In the genomic region with DNA sequence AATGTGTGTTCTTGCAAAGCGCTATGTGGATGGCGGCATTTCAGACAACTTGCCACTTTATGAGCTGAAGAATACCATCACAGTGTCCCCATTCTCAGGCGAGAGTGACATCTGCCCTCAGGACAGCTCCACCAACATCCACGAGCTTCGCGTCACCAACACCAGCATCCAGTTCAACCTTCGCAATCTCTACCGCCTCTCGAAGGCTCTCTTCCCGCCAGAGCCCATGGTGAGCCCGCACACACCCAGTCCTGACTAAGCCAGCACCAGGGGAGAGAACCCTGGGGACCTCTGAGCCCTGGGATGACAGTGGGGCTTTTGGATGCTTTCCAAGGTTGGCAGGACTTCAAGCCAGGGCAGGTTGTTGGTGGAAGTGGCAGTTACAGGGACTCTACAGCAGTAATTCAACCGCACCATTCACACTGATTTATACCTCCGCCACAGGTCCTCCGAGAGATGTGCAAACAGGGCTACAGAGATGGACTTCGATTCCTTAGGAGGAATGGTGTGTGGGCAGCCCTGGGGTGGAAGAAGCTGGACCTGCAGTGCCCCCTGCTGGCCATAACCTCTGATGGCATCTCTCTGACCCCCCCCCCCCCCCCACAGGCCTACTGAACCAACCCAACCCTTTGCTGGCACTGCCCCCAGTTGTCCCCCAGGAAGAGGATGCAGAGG, we compare ENCODE assay signal across 8 mouse cellular contexts. TPM values are rescaled to one million over a fixed set of nuclear protein-coding genes. Genes with fewer than 3 reads are reported as not detected.
DNase-seq lines count a peak whose midpoint lies in the region; ATAC-seq and TF ChIP-seq lines count a peak whose summit lies in the region.

No protein-coding gene starts in this region.

- H3K27me3 ChIP-seq in hindbrain, embryonic 10.5 days (ENCODE audit: insufficient read depth, poor library complexity, severe bottlenecking): peaks cover 66% of the 10 kb centered on the region
- H3K27me3 ChIP-seq in hindbrain, embryonic 12.5 days: peaks cover 62% of the 10 kb centered on the region

- H3K4me2 ChIP-seq in hindbrain, embryonic 12.5 days (replicated peaks): no peak overlapping the region

- no peak for TF ChIP-seq POLR2A in bone marrow, adult 2 months (IDR thresholded peaks at IDR 0.05; ENCODE audit: borderline replicate concordance, control insufficient read depth, low read depth, low read length)

- H3K9ac ChIP-seq in hindbrain, embryonic 12.5 days: no peak overlapping the region

- WGBS in hindbrain, embryonic 10.5 days: 79% methylated on average over 15 of the region's 15 CpGs
- WGBS in hindbrain, embryonic 12.5 days: 77% methylated on average over 15 of the region's 15 CpGs
- WGBS in bone marrow, adult 2 months: 78% methylated on average over 15 of the region's 15 CpGs

- peaks cover 55% of the 10 kb centered on the region for H3K4me1 ChIP-seq in hindbrain, embryonic 10.5 days (replicated peaks)
- H3K4me1 ChIP-seq in hindbrain, embryonic 12.5 days: peaks cover 27% of the 10 kb centered on the region
- peaks cover 7% of the 10 kb centered on the region; the same call in 1 of the 2 replicates for H3K4me1 ChIP-seq in bone marrow, adult 2 months (ENCODE audit: control insufficient read depth, insufficient read depth, low read length)

- H3K4me3 ChIP-seq in hindbrain, embryonic 10.5 days: no peak overlapping the region
- no peak overlapping the region for H3K4me3 ChIP-seq in hindbrain, embryonic 12.5 days
- H3K4me3 ChIP-seq in bone marrow, adult 2 months (replicated peaks; ENCODE audit: control insufficient read depth, low read depth, low read length): no peak overlapping the region

- peaks cover 21% of the 10 kb centered on the region for H3K36me3 ChIP-seq in hindbrain, embryonic 10.5 days
- peaks cover 4% of the 10 kb centered on the region; the same call in 1 of the 2 replicates for H3K36me3 ChIP-seq in hindbrain, embryonic 12.5 days

- no peaks in the 10 kb centered on the region for H3K9me3 ChIP-seq in hindbrain, embryonic 10.5 days
- no peaks in the 10 kb centered on the region for H3K9me3 ChIP-seq in hindbrain, embryonic 12.5 days (replicated peaks)

- DNase-seq in hindbrain, embryonic 10.5 days (ENCODE audit: low spot score): peak; percentile 55
- peak; percentile 69 for DNase-seq in CD4-positive helper T cell, adult 2 months (ENCODE audit: low read depth, low spot score)
- DNase-seq in kidney, postnatal 10 days: peak; percentile 76
- peak; percentile 70 for DNase-seq in retina, embryonic 14.5 days (ENCODE audit: low spot score)
- DNase-seq in layer of hippocampus, adult 11-12 months (ENCODE audit: low spot score): no peak
- no peak for DNase-seq in yolk sac, embryonic 10.5 days (ENCODE audit: low spot score)

- no peak overlapping the region for H3K27ac ChIP-seq in hindbrain, embryonic 10.5 days
- no peak overlapping the region for H3K27ac ChIP-seq in hindbrain, embryonic 12.5 days
- no peak overlapping the region for H3K27ac ChIP-seq in bone marrow, adult 2 months (ENCODE audit: control insufficient read depth, insufficient read depth, low read depth, low read length, poor library complexity)

- TF ChIP-seq CTCF in bone marrow, adult 2 months (IDR thresholded peaks at IDR 0.05; ENCODE audit: control insufficient read depth, insufficient read depth, low read length): peak; percentile 71

- no peak for ATAC-seq in hindbrain, embryonic 12.5 days (ENCODE audit: low FRiP score)

RNA-seq across cellular contexts. Expression of gene Cracr2b, which starts 2.8 kb away (rescaled TPM):
- 8.1 and 9.1 TPM in 2 replicates for polyA plus RNA-seq in hindbrain, embryonic 10.5 days (2016; fragmentation: Nextera tagmentation; extraction: Ambion mirVana)
- 7.7 and 8.9 TPM in 2 replicates for polyA plus RNA-seq in hindbrain, embryonic 12.5 days (2016; fragmentation: Nextera tagmentation; extraction: Ambion mirVana)
- polyA plus RNA-seq in bone marrow, adult 2 months (2011; ENCODE audit: insufficient read depth, insufficient read length, low replicate concordance, missing spikeins): 12.4 and 20.7 TPM in 2 replicates

RNA-seq across cellular contexts. Expression of gene Pnpla2, which starts 3.1 kb away (rescaled TPM):
- 19.3 and 20.3 TPM in 2 replicates for polyA plus RNA-seq in hindbrain, embryonic 10.5 days (2016; fragmentation: Nextera tagmentation; extraction: Ambion mirVana)
- polyA plus RNA-seq in hindbrain, embryonic 12.5 days (2016; fragmentation: Nextera tagmentation; extraction: Ambion mirVana): 16.2 and 19.1 TPM in 2 replicates
- polyA plus RNA-seq in bone marrow, adult 2 months (2011; ENCODE audit: insufficient read depth, insufficient read length, low replicate concordance, missing spikeins): 14.4 and 21.3 TPM in 2 replicates

RNA-seq across cellular contexts. Expression of gene Cd151, which starts 9.1 kb away (rescaled TPM):
- polyA plus RNA-seq in hindbrain, embryonic 10.5 days (2016; fragmentation: Nextera tagmentation; extraction: Ambion mirVana): 26.0 and 29.7 TPM in 2 replicates
- polyA plus RNA-seq in hindbrain, embryonic 12.5 days (2016; fragmentation: Nextera tagmentation; extraction: Ambion mirVana): 14.4 and 17.3 TPM in 2 replicates
- 22.5 and 34.2 TPM in 2 replicates for polyA plus RNA-seq in bone marrow, adult 2 months (2011; ENCODE audit: insufficient read depth, insufficient read length, low replicate concordance, missing spikeins)

RNA-seq across cellular contexts. Expression of gene Rplp2, which starts 11.0 kb away (rescaled TPM):
- 1,010 and 1,127 TPM in 2 replicates for polyA plus RNA-seq in hindbrain, embryonic 10.5 days (2016; fragmentation: Nextera tagmentation; extraction: Ambion mirVana)
- 801 and 888 TPM in 2 replicates for polyA plus RNA-seq in hindbrain, embryonic 12.5 days (2016; fragmentation: Nextera tagmentation; extraction: Ambion mirVana)
- 2,580 and 2,615 TPM in 2 replicates for polyA plus RNA-seq in bone marrow, adult 2 months (2011; ENCODE audit: insufficient read depth, insufficient read length, low replicate concordance, missing spikeins)

RNA-seq across cellular contexts. Expression of gene Pidd1, which starts 14.3 kb away (rescaled TPM):
- polyA plus RNA-seq in hindbrain, embryonic 10.5 days (2016; fragmentation: Nextera tagmentation; extraction: Ambion mirVana): 21.0 and 23.2 TPM in 2 replicates
- 10.8 and 11.6 TPM in 2 replicates for polyA plus RNA-seq in hindbrain, embryonic 12.5 days (2016; fragmentation: Nextera tagmentation; extraction: Ambion mirVana)
- polyA plus RNA-seq in bone marrow, adult 2 months (2011; ENCODE audit: insufficient read depth, insufficient read length, low replicate concordance, missing spikeins): 19.4 and 39.6 TPM in 2 replicates

Comparison
In these comparisons a context has a peak if more than half of its experiments do, and no peak if none do; other contexts are left out.
1. DNase-seq: peak in hindbrain, embryonic 10.5 days (single experiment), CD4-positive helper T cell, adult 2 months (single experiment), kidney, postnatal 10 days (single experiment) and retina, embryonic 14.5 days (single experiment); none in layer of hippocampus, adult 11-12 months (single experiment) and yolk sac, embryonic 10.5 days (single experiment).